Comparison of ENCODE assay signal across 16 mouse cellular contexts in genomic region chr13:94075181-94075580, GRCm38 (mm10).
"Had no signal": no experiment of that assay in that cellular context is flagged by ENCODE, and none has a peak within 500 bp of the region (broad histone marks: within the 10 kb centered on the region; RNA-seq: fewer than 3 reads in every experiment).

No protein-coding gene starts in this region.

- H3K36me3 ChIP-seq: midbrain, embryonic 13.5 days; midbrain, embryonic 15.5 days; neural tube, embryonic 12.5 days; stomach, embryonic 15.5 days had no signal

- H3K9ac ChIP-seq: lung, embryonic 15.5 days; midbrain, embryonic 13.5 days; midbrain, embryonic 15.5 days; neural tube, embryonic 12.5 days; stomach, embryonic 15.5 days had no signal

- H3K27ac ChIP-seq: lung, embryonic 15.5 days; macrophage; midbrain, embryonic 13.5 days; midbrain, embryonic 15.5 days; neural tube, embryonic 12.5 days; stomach, embryonic 15.5 days; stomach, postnatal 0 days had no signal

- H3K4me2 ChIP-seq: lung, embryonic 15.5 days; midbrain, embryonic 11.5 days; midbrain, embryonic 13.5 days; midbrain, embryonic 15.5 days; neural tube, embryonic 12.5 days; stomach, embryonic 15.5 days had no signal

- H3K4me3 ChIP-seq: lung, embryonic 15.5 days; megakaryocyte, embryonic 14.5 days; midbrain, embryonic 13.5 days; midbrain, embryonic 15.5 days; neural tube, embryonic 12.5 days; stomach, embryonic 15.5 days had no signal

- H3K27me3 ChIP-seq: lung, embryonic 15.5 days; stomach, embryonic 15.5 days had no signal

- H3K9me3 ChIP-seq: lung, embryonic 15.5 days; midbrain, embryonic 15.5 days; neural tube, embryonic 12.5 days; stomach, embryonic 15.5 days had no signal

- ATAC-seq: lung, postnatal 0 days; midbrain, embryonic 13.5 days; midbrain, embryonic 15.5 days had no signal

- H3K4me1 ChIP-seq: megakaryocyte, embryonic 14.5 days had no signal

- DNase-seq: lung, postnatal 14 days; lung, postnatal 36 days; right cerebral cortex, postnatal 14 days; thymus, adult 2 months; thymus, postnatal 25 days; thymus, postnatal 4 days had no signal
